Mouse (Mus musculus): ENCODE data around the gene Nmd3. TPM values are rescaled to one million over a fixed set of nuclear protein-coding genes. Genes with fewer than 3 reads are reported as not detected.

The Nmd3 gene
- polyA plus RNA-seq, 1 experiment from 2014 or later, result 107 TPM

DNA sequence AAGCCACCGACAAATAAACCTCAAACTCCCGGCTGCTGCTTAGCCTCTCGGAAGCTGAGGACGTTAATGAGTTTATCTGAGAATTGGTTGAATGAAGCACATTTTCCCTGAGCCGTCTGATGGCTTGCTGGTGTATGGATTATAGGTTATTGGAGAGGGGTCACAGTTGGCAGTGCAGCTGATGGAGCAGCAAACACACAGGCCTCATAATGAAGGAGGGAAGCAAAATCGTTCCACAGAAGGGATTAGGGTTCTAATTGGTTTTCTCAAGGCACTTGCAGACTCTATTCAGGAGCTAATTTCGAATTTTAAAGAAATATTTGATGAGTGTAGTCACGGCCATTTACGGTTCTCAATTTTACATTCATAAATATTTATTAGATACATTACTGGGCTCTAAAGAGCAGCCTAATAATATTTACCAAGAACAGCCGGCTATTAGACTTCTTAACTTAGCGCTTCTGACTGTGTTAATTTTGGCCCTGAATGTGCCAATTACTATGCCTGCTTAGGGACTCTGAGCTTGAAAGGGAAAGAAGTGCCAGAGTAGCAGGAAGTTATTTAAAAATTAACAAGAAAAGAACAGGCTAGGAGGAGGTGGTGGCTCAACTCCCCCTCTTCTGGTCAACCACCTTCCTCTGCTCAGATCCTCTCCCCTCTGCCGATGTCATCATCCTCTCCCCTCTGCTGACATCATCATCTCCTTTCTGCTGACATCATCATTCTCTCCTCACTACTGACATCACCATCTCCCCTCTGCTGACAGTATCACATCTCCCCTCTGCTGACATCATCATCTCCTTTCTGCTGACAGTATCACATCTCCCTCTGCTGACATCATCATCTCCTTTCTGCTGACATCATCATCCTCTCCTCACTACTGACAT lies 12.5 kb upstream of the Nmd3 start:
- no peaks in the 10 kb centered on the region for H3K36me3 ChIP-seq (ENCODE audit: control insufficient read depth, insufficient read depth, low read length)
- H3K4me1 ChIP-seq (ENCODE audit: control insufficient read depth, insufficient read depth, low read length), result 0 out of 2 replicates have a peak, but pooled peaks cover 3% of the 10 kb centered on the region
- ATAC-seq (ENCODE audit: low FRiP score, low TSS enrichment) (peak; percentile 86), DNase-seq (peak; percentile 73)
- H3K27ac ChIP-seq (replicated peaks; ENCODE audit: low read depth, low read length), result no peak overlapping the region
- no peak overlapping the region for H3K4me3 ChIP-seq (replicated peaks; ENCODE audit: low read depth, low read length)
- peak overlapping the region; percentile 24 for H3K4me2 ChIP-seq (ENCODE audit: low read length)
- 7% methylated on average over 12 of the region's 12 CpGs for WGBS
- no peak overlapping the region for H3K9ac ChIP-seq (replicated peaks; ENCODE audit: low read length)
- no peaks in the 10 kb centered on the region for H3K27me3 ChIP-seq (ENCODE audit: control insufficient read depth, insufficient read depth, low read length)
- H3K9me3 ChIP-seq (ENCODE audit: control insufficient read depth, low read length), result no peaks in the 10 kb centered on the region

DNA sequence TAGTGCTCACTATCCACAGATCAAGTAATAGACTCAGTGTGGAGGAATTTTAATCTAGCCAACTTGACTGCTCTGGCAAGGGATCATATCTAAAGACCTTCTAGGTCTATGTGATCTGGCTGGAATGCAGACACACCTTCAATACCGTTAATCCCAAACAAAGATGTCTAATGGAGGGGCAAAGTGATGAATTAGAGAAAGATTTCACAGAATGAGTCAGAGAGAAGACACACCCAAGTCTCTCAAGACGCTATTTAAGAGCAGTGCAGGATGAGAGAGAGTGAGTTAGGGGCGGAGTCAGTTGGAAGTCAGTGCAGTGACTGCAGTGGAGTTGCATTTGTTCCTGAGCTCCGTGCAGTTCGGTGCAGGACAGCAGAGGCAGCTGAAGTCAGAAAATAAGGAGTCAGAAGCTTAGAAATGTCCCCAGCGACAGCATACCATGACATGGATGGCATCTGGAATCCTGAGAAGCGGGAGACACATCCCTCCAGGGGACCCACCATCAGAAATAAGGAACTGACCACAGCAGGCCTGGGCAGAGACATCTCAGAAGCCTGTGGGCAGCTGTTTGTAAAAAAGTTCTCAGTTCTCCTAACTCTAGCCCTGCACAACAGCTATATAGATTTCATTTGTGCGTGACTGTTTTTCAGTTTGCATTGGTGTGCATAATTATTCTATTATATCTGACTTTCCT lies 9.7 kb upstream of the Nmd3 start:
- no peaks in the 10 kb centered on the region for H3K36me3 ChIP-seq (ENCODE audit: control insufficient read depth, insufficient read depth, low read length)
- DNase-seq (no peak), ATAC-seq (ENCODE audit: low FRiP score, low TSS enrichment) (no peak)
- no peak overlapping the region for H3K4me3 ChIP-seq (replicated peaks; ENCODE audit: low read depth, low read length)
- no peak overlapping the region for H3K9ac ChIP-seq (replicated peaks; ENCODE audit: low read length)
- H3K4me2 ChIP-seq (ENCODE audit: low read length), result no peak overlapping the region
- no peaks in the 10 kb centered on the region for H3K9me3 ChIP-seq (ENCODE audit: control insufficient read depth, low read length)
- H3K27me3 ChIP-seq (ENCODE audit: control insufficient read depth, insufficient read depth, low read length), result no peaks in the 10 kb centered on the region
- H3K27ac ChIP-seq (replicated peaks; ENCODE audit: low read depth, low read length), result no peak overlapping the region
- 0 out of 2 replicates have a peak, but pooled peaks cover 3% of the 10 kb centered on the region for H3K4me1 ChIP-seq (ENCODE audit: control insufficient read depth, insufficient read depth, low read length)
- WGBS, result 60% methylated on average over 8 of the region's 8 CpGs

DNA sequence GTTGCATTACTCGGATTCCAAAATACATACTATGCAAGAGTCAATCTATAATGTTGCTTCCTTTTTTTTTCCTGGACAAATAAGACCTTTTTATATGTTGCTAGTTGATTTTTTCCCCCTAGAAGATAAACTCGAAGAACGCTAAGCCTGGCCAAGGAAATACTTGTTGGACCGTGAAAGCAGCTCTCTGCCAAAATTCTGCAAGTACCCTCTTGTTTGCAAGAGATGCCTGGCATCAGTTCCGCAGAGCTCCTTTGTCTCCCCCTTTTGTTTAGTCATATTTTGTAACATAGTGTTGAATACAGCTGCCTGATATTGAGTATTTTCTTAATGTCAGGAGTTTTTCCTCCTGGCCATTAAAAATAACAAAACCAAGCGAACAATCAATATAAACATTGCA lies 4.3 kb upstream of the Nmd3 start:
- ATAC-seq (ENCODE audit: low FRiP score, low TSS enrichment) (no peak), DNase-seq (no peak)
- Histone ChIP-seq H3K27me3 (ENCODE audit: control insufficient read depth, insufficient read depth, low read length) (no peaks in the 10 kb centered on the region), H3K27ac (replicated peaks; ENCODE audit: low read depth, low read length) (no peak overlapping the region), H3K4me1 (ENCODE audit: control insufficient read depth, insufficient read depth, low read length) (no peaks in the 10 kb centered on the region), H3K9me3 (ENCODE audit: control insufficient read depth, low read length) (no peaks in the 10 kb centered on the region), H3K9ac (replicated peaks; ENCODE audit: low read length) (no peak overlapping the region), H3K4me2 (ENCODE audit: low read length) (no peak overlapping the region), H3K36me3 (ENCODE audit: control insufficient read depth, insufficient read depth, low read length) (no peaks in the 10 kb centered on the region), H3K4me3 (replicated peaks; ENCODE audit: low read depth, low read length) (no peak overlapping the region)
- WGBS, result 80% methylated on average over 6 of the region's 6 CpGs

DNA sequence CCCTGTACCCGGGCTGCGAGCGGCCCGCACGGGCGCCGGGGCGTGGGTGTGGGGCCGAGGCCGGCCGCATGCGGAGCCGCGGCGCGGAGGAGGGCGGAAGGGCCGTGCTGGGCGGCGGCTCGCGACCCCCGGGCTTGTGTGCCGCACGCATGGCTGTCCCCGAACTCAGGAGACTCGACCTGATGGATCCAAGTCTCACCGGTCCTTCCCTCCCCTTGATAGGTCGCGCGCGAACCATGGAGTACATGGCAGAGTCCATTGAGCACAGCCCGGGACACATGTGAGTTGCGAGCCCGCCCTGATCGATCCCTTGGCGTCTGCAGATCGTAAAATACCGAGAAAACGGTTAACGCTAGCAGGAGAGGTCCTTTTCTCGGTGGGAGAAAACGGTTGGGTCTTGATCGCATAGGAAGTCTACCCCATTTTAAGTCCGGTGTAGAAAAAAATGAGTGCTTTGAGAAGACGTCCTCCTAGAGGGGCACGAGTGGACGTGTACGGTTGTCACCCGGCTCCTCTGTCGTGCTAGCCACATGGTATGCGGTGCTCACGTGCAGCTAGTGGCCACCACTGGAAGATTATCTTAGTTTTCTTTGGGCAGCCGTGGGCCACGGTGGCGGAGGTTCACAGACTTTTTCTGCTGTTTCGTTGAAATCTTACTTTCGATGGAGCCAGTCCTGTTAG lies 542 bp downstream of the Nmd3 start:
- H3K9me3 ChIP-seq (ENCODE audit: control insufficient read depth, low read length), result no peaks in the 10 kb centered on the region
- ATAC-seq (ENCODE audit: low FRiP score, low TSS enrichment) (peak; percentile 87), DNase-seq (peak; percentile 69)
- H3K36me3 ChIP-seq (ENCODE audit: control insufficient read depth, insufficient read depth, low read length), result 0 out of 2 replicates have a peak, but pooled peaks cover 4% of the 10 kb centered on the region
- peak overlapping the region; percentile 90 for H3K27ac ChIP-seq (replicated peaks; ENCODE audit: low read depth, low read length)
- no peaks in the 10 kb centered on the region for H3K27me3 ChIP-seq (ENCODE audit: control insufficient read depth, insufficient read depth, low read length)
- H3K4me1 ChIP-seq (ENCODE audit: control insufficient read depth, insufficient read depth, low read length), result peaks cover 16% of the 10 kb centered on the region
- peak overlapping the region; percentile 92 for H3K4me2 ChIP-seq (ENCODE audit: low read length)
- peak overlapping the region; percentile 91 for H3K4me3 ChIP-seq (replicated peaks; ENCODE audit: low read depth, low read length)
- WGBS, result under 1% methylated on average over 53 of the region's 58 CpGs
- H3K9ac ChIP-seq (replicated peaks; ENCODE audit: low read length), result peak overlapping the region; percentile 89

DNA sequence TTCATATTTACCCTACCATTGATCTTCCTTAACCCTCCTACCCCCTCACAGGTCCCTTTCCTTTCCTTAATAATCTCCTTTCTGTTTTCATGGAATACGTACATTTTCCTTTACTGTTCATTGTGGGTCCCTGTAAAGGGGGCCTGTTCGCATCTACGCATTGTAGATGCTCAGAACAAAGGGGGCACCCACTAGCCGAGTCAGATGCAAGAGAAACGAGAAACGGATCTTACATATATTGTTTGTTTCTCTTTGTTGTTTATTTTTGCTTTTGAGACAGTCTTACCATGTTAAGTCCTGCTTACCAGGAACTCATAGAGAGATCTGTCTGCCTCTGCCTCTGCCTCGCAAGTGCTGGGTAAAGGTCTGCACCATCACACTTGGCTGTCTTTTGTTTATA lies 1.4 kb downstream of the Nmd3 start:
- 18% methylated on average over 7 of the region's 7 CpGs for WGBS
- H3K27ac ChIP-seq (replicated peaks; ENCODE audit: low read depth, low read length), result no peak overlapping the region
- peak overlapping the region; percentile 91 for H3K4me3 ChIP-seq (replicated peaks; ENCODE audit: low read depth, low read length)
- H3K9ac ChIP-seq (replicated peaks; ENCODE audit: low read length), result peak overlapping the region; percentile 89
- H3K4me1 ChIP-seq (ENCODE audit: control insufficient read depth, insufficient read depth, low read length), result peaks cover 16% of the 10 kb centered on the region
- peak; percentile 18 for DNase-seq
- 0 out of 2 replicates have a peak, but pooled peaks cover 5% of the 10 kb centered on the region for H3K36me3 ChIP-seq (ENCODE audit: control insufficient read depth, insufficient read depth, low read length)
- H3K9me3 ChIP-seq (ENCODE audit: control insufficient read depth, low read length), result no peaks in the 10 kb centered on the region
- peak overlapping the region; percentile 92 for H3K4me2 ChIP-seq (ENCODE audit: low read length)
- H3K27me3 ChIP-seq (ENCODE audit: control insufficient read depth, insufficient read depth, low read length), result no peaks in the 10 kb centered on the region
- no peak for ATAC-seq (ENCODE audit: low FRiP score, low TSS enrichment)

DNA sequence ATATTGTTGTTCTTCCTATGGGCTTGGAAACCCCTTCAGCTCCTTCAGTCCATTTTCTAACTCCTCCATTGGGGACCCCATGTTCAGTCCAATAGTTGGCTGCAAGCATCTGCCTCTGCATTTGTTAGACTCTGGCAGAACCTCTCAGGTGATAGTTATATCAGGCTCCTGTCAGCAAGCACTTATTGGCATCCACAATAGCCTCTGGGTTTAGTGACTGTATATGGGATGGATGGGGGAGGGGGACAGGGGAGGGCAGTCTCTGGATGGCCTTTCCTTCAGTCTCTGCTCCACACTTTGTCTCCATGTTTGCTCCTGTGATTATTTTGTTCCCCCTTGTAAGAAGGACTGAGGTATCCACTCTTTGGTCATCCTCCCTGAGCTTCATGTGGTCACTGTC lies 9.1 kb downstream of the Nmd3 start:
- Histone ChIP-seq H3K27me3 (ENCODE audit: control insufficient read depth, insufficient read depth, low read length) (no peaks in the 10 kb centered on the region), H3K27ac (replicated peaks; ENCODE audit: low read depth, low read length) (no peak overlapping the region), H3K9me3 (ENCODE audit: control insufficient read depth, low read length) (no peaks in the 10 kb centered on the region), H3K9ac (replicated peaks; ENCODE audit: low read length) (no peak overlapping the region), H3K4me1 (ENCODE audit: control insufficient read depth, insufficient read depth, low read length) (no peaks in the 10 kb centered on the region), H3K4me2 (ENCODE audit: low read length) (no peak overlapping the region), H3K36me3 (ENCODE audit: control insufficient read depth, insufficient read depth, low read length) (peaks cover 49% of the 10 kb centered on the region), H3K4me3 (replicated peaks; ENCODE audit: low read depth, low read length) (no peak overlapping the region)
- DNase-seq (no peak), ATAC-seq (ENCODE audit: low FRiP score, low TSS enrichment) (no peak)

DNA sequence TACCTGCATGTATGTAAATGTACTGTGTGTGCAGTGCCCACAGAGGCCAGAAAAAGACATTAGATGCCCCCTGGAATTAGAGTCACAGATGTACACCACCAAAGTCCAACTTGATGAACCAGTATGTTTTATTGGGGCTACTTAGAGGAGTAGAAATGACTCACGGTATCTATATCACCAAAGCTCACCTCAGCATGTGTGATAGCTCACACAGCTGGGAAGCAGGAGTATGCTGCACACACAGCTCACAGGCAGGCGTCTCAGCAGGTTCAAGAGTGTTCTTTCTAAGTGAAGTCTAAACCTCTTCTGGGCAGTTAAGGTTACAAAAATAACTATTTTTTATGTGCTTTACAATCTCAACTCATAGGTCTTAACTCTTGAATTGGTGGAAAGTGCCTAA lies 12.2 kb downstream of the Nmd3 start:
- no peaks in the 10 kb centered on the region for H3K9me3 ChIP-seq (ENCODE audit: control insufficient read depth, low read length)
- no peak overlapping the region for H3K4me3 ChIP-seq (replicated peaks; ENCODE audit: low read depth, low read length)
- no peak overlapping the region for H3K4me2 ChIP-seq (ENCODE audit: low read length)
- no peaks in the 10 kb centered on the region for H3K4me1 ChIP-seq (ENCODE audit: control insufficient read depth, insufficient read depth, low read length)
- H3K9ac ChIP-seq (replicated peaks; ENCODE audit: low read length), result no peak overlapping the region
- H3K27ac ChIP-seq (replicated peaks; ENCODE audit: low read depth, low read length), result no peak overlapping the region
- DNase-seq (no peak), ATAC-seq (ENCODE audit: low FRiP score, low TSS enrichment) (no peak)
- H3K36me3 ChIP-seq (ENCODE audit: control insufficient read depth, insufficient read depth, low read length), result peaks cover 58% of the 10 kb centered on the region
- no peaks in the 10 kb centered on the region for H3K27me3 ChIP-seq (ENCODE audit: control insufficient read depth, insufficient read depth, low read length)
- 96% methylated on average over 2 of the region's 2 CpGs for WGBS

DNA sequence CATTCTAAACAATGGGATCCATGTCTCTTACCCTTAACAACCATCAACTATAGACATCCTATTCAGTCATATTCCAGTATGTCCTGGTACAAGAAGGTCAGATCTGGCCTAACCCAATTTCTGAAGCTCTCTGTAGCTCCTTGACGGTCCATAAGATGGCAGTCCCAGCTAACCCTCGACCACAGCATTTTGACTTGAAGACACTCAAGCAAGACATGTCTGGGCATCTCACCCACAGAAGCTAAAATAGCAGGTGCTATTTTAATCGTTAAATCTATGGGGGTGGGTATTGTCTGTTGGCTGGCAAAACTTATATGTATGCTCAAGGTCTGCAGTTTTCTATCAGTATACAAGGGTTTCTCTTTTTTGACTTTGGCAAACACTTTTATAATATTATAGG lies 33.4 kb downstream of the Nmd3 start:
- Histone ChIP-seq H3K9ac (replicated peaks; ENCODE audit: low read length) (no peak overlapping the region), H3K4me3 (replicated peaks; ENCODE audit: low read depth, low read length) (no peak overlapping the region), H3K27me3 (ENCODE audit: control insufficient read depth, insufficient read depth, low read length) (no peaks in the 10 kb centered on the region), H3K4me2 (ENCODE audit: low read length) (no peak overlapping the region), H3K9me3 (ENCODE audit: control insufficient read depth, low read length) (no peaks in the 10 kb centered on the region), H3K27ac (replicated peaks; ENCODE audit: low read depth, low read length) (no peak overlapping the region), H3K4me1 (ENCODE audit: control insufficient read depth, insufficient read depth, low read length) (no peaks in the 10 kb centered on the region), H3K36me3 (ENCODE audit: control insufficient read depth, insufficient read depth, low read length) (peaks cover 47% of the 10 kb centered on the region)
- ATAC-seq (ENCODE audit: low FRiP score, low TSS enrichment), result no peak
- DNase-seq, result peak; percentile 4
- WGBS, result 86% methylated on average over 3 of the region's 3 CpGs
